Mouse (Mus musculus) liver, adult 2 months (tissue): Measurements from ENCODE around the gene Mylk3.

Experiments
- CTCF ChIP-seq: fragments of 200-500 bp; IDR thresholded peaks from 2 replicates; pipeline ENCODE4 v1.5.1; 2011; ENCODE audit warnings: low read depth, low read length, control low read depth
- POLR2A ChIP-seq: fragments of 200-500 bp; IDR thresholded peaks from 2 replicates; pipeline ENCODE4 v1.6.1; 2011; ENCODE audit warnings: low read length, control low read depth; ENCODE audit not compliant: insufficient read depth; ENCODE audit errors: extremely low read depth

DNA sequence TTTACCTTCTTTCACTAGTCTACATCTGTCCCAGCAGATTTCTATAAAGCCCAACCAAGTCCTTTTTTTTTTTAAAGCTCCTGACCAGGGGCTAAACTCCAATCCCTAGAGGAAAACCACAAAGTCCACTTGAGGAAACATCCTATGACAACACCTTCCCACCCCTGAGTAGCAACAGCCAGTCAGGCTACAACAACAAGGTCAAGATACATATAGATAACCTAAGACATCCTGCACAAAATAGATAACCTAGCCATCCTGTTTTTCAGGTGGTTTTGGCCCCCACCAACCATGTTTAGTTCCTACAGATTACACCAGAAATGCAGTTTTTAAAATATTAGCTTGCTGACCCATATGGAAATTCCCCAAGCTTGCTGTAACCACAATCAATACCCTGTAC, 51.0 kb downstream of the Mylk3 start:
- TF ChIP-seq CTCF (no peak), POLR2A (no peak)
